Mouse (Mus musculus): ENCODE results near the gene BC055324.
"Not testable (repeated sequence)": the region's sequence is repeated elsewhere in the genome, so short reads cannot be mapped to it uniquely, and the experiment has no call there.

BC055324 gene

GRCm38 (mm10) chr1:163994721-163995608 lies at the start of gene BC055324, which contains the start of gene Mettl18:
TSS of gene BC055324 (minus strand) at chr1:163994796.
TSS of gene Mettl18 (plus strand) at chr1:163994889.
- DNase-seq, result peak; percentile 87 to 89

- DNase-seq, result no peak
These were observed 49.0 kb upstream of the BC055324 start for GRCm38 (mm10) chr1:164043549-164043948.

GRCm38 (mm10) chr1:164040385-164041135 lies 46.0 kb upstream of the BC055324 start:
- no peak for DNase-seq

DNA sequence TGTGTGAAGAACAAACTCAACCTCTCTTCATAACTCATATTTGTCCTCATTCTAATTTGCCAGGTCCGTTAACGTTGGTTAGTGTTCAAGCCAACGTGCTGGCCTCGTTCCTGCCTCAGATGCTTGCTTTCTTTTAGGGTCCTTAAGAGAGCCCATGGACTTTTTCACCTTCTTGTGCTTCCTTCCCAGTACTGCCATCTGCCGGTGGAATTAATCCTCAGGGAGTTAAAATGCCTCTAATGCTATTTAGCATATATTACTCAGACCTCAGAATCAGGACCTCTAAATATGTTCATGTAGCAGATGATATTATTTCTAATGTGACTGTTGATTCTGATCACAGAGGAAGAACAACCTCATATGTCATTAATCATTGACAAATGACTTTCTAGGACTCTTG lies 32.8 kb upstream of the BC055324 start:
- peak; percentile 12 to 39 for DNase-seq

GRCm38 (mm10) chr1:164025685-164026084 lies 31.1 kb upstream of the BC055324 start:
- DNase-seq, result no peak

DNA sequence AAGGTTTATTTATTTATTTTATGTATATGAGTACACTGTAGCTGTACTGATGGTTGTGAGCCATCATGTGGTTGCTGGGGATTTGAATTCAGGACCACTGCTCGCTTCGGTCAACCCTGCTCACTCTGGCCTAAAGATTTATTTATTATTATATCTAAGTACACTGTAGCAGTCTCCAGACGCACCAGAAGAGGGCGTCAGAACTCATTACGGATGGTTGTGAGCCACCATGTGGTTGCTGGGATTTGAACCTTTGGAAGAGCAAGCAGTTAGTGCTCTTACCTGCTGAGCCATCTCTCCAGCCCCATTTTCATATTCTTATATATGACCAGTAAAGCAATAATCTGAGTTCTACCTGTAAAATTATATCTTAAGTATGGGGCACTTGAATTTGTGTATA lies 27.5 kb upstream of the BC055324 start:
- DNase-seq, result not testable (repeated sequence)

DNA sequence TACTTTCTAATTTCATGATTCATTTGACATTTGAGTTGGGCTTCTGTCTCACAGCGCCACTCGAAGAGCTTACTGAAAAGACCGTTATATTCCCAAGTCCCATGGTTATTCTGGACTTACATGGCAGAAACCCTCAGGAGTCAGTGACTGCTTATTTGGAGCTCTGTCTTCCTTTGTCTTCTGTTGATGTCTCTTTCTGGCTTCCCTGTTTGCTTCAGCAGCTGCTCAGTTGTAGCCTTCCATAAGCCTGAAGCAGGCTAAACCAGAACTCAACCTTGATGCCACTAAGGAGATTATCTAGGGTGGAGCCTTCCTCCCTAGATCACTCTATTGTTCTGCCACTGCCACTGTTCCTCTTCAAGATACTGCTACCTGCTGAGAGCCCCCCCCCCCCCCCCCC lies 26.1 kb upstream of the BC055324 start:
- DNase-seq, result not testable (repeated sequence)

DNA sequence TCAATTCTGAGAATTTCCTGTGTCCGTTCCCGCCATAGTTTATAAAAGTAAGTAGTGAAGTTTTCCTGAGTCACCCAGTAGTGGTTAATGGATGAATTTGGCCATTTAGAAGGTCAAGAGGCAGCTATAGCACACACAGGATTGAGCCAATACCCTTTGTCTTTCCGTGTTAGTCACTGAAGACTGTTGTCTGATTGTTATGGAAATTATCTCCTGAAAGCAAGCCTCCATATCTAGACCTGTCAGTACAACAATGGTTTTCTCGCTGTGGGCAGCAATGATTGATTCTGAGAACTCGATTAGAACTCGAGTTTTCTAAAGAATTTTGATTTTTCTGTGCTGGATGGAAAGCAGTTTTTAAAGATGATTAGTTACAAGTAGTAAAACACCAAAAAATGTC lies 25.2 kb upstream of the BC055324 start:
- DNase-seq, result no peak

- DNase-seq, result no peak
These were observed 23.8 kb upstream of the BC055324 start for GRCm38 (mm10) chr1:164018221-164018896.

DNA sequence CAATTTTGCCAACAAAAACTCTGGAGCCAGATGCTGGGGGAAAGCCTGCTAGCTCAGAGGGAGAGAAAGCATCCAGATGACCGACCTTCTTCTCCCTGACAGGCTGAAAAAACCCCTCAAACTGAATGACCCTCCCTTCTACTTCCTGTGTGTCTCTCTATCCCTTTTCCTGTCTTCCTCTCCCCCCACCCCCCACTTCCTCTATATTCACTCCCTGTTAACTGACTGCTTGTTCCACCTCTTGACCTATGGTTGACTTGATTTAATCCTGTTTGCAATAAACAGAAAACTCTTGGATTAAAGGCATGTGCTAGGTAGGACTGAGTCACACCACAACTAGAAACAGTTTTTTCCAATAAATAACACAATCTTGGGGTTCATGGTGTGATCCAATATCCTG lies 20.0 kb upstream of the BC055324 start:
- no peak for DNase-seq

DNA sequence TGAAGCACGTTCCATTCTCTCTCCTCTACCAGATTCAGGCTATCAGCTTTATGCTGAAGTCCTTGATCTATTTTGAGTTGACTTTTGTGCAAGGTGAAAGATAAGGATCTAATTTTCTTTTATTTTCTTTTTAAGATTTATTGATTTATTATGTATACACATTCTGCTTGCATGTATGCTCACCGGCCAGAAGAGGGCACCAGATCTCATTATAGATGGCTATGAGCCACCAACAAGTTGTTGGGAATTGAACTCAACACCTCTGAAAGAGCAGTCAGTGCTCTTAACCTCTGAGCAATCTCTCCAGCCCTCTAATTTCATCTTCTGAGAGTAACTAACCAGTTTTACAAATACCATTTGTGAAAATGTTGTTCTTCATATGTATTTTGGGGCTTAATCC lies 14.6 kb upstream of the BC055324 start:
- peak; percentile 13 to 27 for DNase-seq

DNA sequence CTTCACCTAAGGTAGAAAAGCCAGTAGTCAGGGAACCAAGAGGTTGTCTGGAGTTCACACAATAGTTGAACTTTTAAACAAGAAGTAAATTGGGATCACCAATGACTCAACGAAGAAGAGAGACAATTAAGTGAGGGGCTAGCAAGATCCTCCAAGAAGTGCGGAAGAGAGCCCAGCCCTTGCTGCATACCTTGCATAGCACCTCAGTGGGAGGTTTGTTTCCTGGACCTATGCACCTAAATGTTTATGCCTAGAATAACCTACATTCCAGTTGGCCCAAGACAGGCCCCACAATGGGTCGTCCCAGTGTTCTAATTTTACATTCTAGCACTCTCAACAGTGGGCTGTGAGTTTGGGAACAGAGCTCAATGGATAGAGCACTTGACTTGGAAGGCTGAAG lies 9.7 kb upstream of the BC055324 start:
- DNase-seq, result no peak

GRCm38 (mm10) chr1:164001831-164002452 lies 7.3 kb upstream of the BC055324 start:
- no peak for DNase-seq

GRCm38 (mm10) chr1:163995609-163995913 lies 965 bp upstream of the BC055324 start:
- no peak for DNase-seq

GRCm38 (mm10) chr1:163994173-163994720 lies 349 bp downstream of the BC055324 start:
- DNase-seq, result no peak

DNA sequence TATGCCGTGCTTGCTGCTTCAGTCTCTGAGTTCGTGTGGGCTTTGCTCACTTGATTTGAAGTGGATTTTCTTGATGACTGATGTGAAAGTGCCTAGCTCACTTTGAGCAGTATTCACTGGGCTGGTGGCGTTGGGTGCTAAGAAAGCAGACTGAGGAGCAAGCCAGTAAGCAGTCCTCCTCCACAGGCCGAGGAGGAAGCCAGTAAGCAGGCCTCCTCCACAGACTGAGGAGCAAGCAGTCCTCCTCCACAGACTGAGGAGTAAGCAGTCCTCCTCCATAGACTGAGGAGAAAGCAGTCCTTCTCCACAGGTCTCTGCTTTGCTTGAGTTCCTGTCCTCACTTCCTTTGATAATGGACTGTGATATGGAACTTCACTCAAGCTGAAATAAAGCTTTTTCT lies 2.2 kb downstream of the BC055324 start:
- no peak for DNase-seq

- no peak for DNase-seq
These were observed 18.1 kb downstream of the BC055324 start for GRCm38 (mm10) chr1:163976515-163976914.

GRCm38 (mm10) chr1:163975088-163975487 lies 19.5 kb downstream of the BC055324 start:
- DNase-seq, result no peak

GRCm38 (mm10) chr1:163974471-163974870 lies 20.1 kb downstream of the BC055324 start:
- DNase-seq, result no peak

- no peak for DNase-seq
These were observed 30.4 kb downstream of the BC055324 start for GRCm38 (mm10) chr1:163964008-163964689.

GRCm38 (mm10) chr1:163958036-163958435 lies 36.6 kb downstream of the BC055324 start:
- DNase-seq, result no peak

GRCm38 (mm10) chr1:163953396-163953795 lies 41.2 kb downstream of the BC055324 start:
- DNase-seq, result no peak
